Comparison of ENCODE assay signal across 11 mouse cellular contexts in genomic region chr16:13061113-13061512, GRCm38 (mm10). TPM values are rescaled to one million over a fixed set of nuclear protein-coding genes. Genes with fewer than 3 reads are reported as not detected.
DNase-seq lines count a peak whose midpoint lies in the region; ATAC-seq and TF ChIP-seq lines count a peak whose summit lies in the region.
"Had no signal": no experiment of that assay in that cellular context is flagged by ENCODE, and none has a peak within 500 bp of the region (broad histone marks: within the 10 kb centered on the region; RNA-seq: fewer than 3 reads in every experiment).

No protein-coding gene starts in this region.

- H3K36me3 ChIP-seq in heart, embryonic 14.5 days (ENCODE audit: control insufficient read depth, insufficient read depth, low read length): no peaks in the 10 kb centered on the region
- no peaks in the 10 kb centered on the region for H3K36me3 ChIP-seq in midbrain, embryonic 12.5 days
- no peaks in the 10 kb centered on the region for H3K36me3 ChIP-seq in midbrain, embryonic 16.5 days (ENCODE audit: control insufficient read depth, insufficient read depth, low read length)
- H3K36me3 ChIP-seq in small intestine, adult 2 months (ENCODE audit: control insufficient read depth, insufficient read depth, low read length): no peaks in the 10 kb centered on the region
- H3K36me3 ChIP-seq: midbrain, embryonic 13.5 days had no signal

- H3K9me3 ChIP-seq in heart, embryonic 14.5 days (ENCODE audit: control insufficient read depth, low read length): no peaks in the 10 kb centered on the region
- H3K9me3 ChIP-seq in midbrain, embryonic 12.5 days: no peaks in the 10 kb centered on the region
- no peaks in the 10 kb centered on the region; the same call in 1 of the 2 replicates for H3K9me3 ChIP-seq in midbrain, embryonic 16.5 days (replicated peaks; ENCODE audit: control insufficient read depth, low read length, poor library complexity, severe bottlenecking)
- H3K9me3 ChIP-seq: midbrain, embryonic 13.5 days had no signal

- intact Hi-C loops in heart, postnatal 25 days (cut with DNase I): no loop called here

- H3K4me3 ChIP-seq in heart, embryonic 14.5 days (ENCODE audit: control insufficient read depth in 1 of 2, insufficient read depth in 1 of 2, low read depth in 1 of 2, low read length in 2 of 2): peak overlapping the region; percentile 12 to 18; a peak in 2 of 4 replicates
- no peak overlapping the region for H3K4me3 ChIP-seq in midbrain, embryonic 12.5 days
- H3K4me3 ChIP-seq in midbrain, embryonic 16.5 days (ENCODE audit: low read depth, low read length): no peak overlapping the region
- H3K4me3 ChIP-seq in small intestine, adult 2 months (ENCODE audit: low read depth, low read length): peak overlapping the region; percentile 25; the same call in 1 of the 2 replicates
- H3K4me3 ChIP-seq: layer of hippocampus, adult 2 months; midbrain, embryonic 13.5 days had no signal

- H3K4me1 ChIP-seq in heart, embryonic 14.5 days (ENCODE audit: control insufficient read depth in 2 of 2, insufficient read depth in 2 of 2, low read length in 2 of 2): 0 out of 4 replicates have a peak, but pooled peaks cover 0 to 3% of the 10 kb centered on the region in 2 experiments
- H3K4me1 ChIP-seq in midbrain, embryonic 12.5 days: 0 out of 2 replicates have a peak, but pooled peaks cover 4% of the 10 kb centered on the region
- H3K4me1 ChIP-seq in midbrain, embryonic 16.5 days (ENCODE audit: control insufficient read depth, insufficient read depth, low read length): no peaks in the 10 kb centered on the region
- no peaks in the 10 kb centered on the region for H3K4me1 ChIP-seq in small intestine, adult 2 months (ENCODE audit: control insufficient read depth, insufficient read depth, insufficient read length, low read length)
- H3K4me1 ChIP-seq: midbrain, embryonic 13.5 days had no signal

- WGBS in heart, embryonic 14.5 days: 25% methylated on average over 10 of the region's 10 CpGs
- WGBS in midbrain, embryonic 12.5 days: 32% methylated on average over 10 of the region's 10 CpGs
- 41% methylated on average over 9 of the region's 10 CpGs for WGBS in midbrain, embryonic 16.5 days
- WGBS in small intestine, adult 2 months: 31% methylated on average over 10 of the region's 10 CpGs

- no peak for TF ChIP-seq POLR2A in small intestine, adult 2 months (IDR thresholded peaks at IDR 0.05; ENCODE audit: low read depth, low read length)

- no peak for ATAC-seq in heart, embryonic 14.5 days (ENCODE audit: insufficient number of reproducible peaks, insufficient read depth, low FRiP score, low read depth)
- ATAC-seq in midbrain, embryonic 12.5 days (ENCODE audit: low FRiP score, low read depth): no peak
- ATAC-seq in midbrain, embryonic 16.5 days: no peak
- ATAC-seq in granulocyte monocyte progenitor cell, adult 5-6 weeks (replicated peaks; ENCODE audit: poor library complexity, severe bottlenecking): peak; percentile 83
- ATAC-seq: midbrain, embryonic 13.5 days had no signal

- DNase-seq in heart, postnatal 25 days (ENCODE audit: low spot score): no peak
- DNase-seq in gastrocnemius, postnatal 4 days (ENCODE audit: low spot score in 2 of 2): no peak
- DNase-seq in spleen, adult 18-20 months: no peak
- DNase-seq: right cerebral cortex, postnatal 25 days had no signal

- no peak for TF ChIP-seq CTCF in small intestine, adult 2 months (IDR thresholded peaks at IDR 0.05; ENCODE audit: extremely low read depth, insufficient read length, insufficient replicate concordance, low read depth, low read length)

- H3K27me3 ChIP-seq in heart, embryonic 14.5 days (ENCODE audit: control insufficient read depth, insufficient read depth, low read length): no peaks in the 10 kb centered on the region
- no peaks in the 10 kb centered on the region for H3K27me3 ChIP-seq in midbrain, embryonic 12.5 days
- no peaks in the 10 kb centered on the region for H3K27me3 ChIP-seq in midbrain, embryonic 16.5 days (ENCODE audit: control insufficient read depth, insufficient read depth, low read depth, low read length)
- H3K27me3 ChIP-seq in small intestine, adult 2 months (ENCODE audit: control insufficient read depth, insufficient read depth, low read length): no peaks in the 10 kb centered on the region
- H3K27me3 ChIP-seq: midbrain, embryonic 13.5 days had no signal

- no peak overlapping the region for H3K27ac ChIP-seq in heart, embryonic 14.5 days (replicated peaks in 1 of 2; ENCODE audit: control insufficient read depth in 1 of 2, insufficient read depth in 1 of 2, low read depth in 2 of 2, low read length in 2 of 2)
- no peak overlapping the region for H3K27ac ChIP-seq in midbrain, embryonic 12.5 days (replicated peaks)
- no peak overlapping the region for H3K27ac ChIP-seq in midbrain, embryonic 16.5 days (ENCODE audit: low read length)
- no peak overlapping the region for H3K27ac ChIP-seq in small intestine, adult 2 months (ENCODE audit: insufficient read depth, low read depth, low read length)
- H3K27ac ChIP-seq: layer of hippocampus, adult 2 months; midbrain, embryonic 13.5 days had no signal

- H3K9ac ChIP-seq in heart, embryonic 14.5 days (ENCODE audit: low read length): peak overlapping the region; percentile 18; the same call in 1 of the 2 replicates
- H3K9ac ChIP-seq in midbrain, embryonic 12.5 days (replicated peaks): no peak overlapping the region
- no peak overlapping the region for H3K9ac ChIP-seq in midbrain, embryonic 16.5 days (ENCODE audit: low read depth, low read length)
- H3K9ac ChIP-seq: midbrain, embryonic 13.5 days had no signal

- H3K4me2 ChIP-seq in heart, embryonic 14.5 days (ENCODE audit: low read length): peak overlapping the region; percentile 58
- H3K4me2 ChIP-seq in midbrain, embryonic 12.5 days (replicated peaks): 0 out of 2 replicates have a peak overlapping the region, but pooled peaks have one; percentile 1
- no peak overlapping the region for H3K4me2 ChIP-seq in midbrain, embryonic 16.5 days (ENCODE audit: low read length)
- H3K4me2 ChIP-seq: midbrain, embryonic 13.5 days had no signal

RNA-seq across cellular contexts. Expression of gene Ercc4, which starts 48.4 kb away (rescaled TPM):
- 10.3 and 11.1 TPM in 2 replicates for polyA plus RNA-seq in heart, embryonic 14.5 days (2014; fragmentation: Nextera tagmentation; extraction: Ambion mirVana)
- 1 to 10 TPM; 6.7 to 8.6 TPM for total RNA-seq in heart, postnatal 25 days (2021)
- 17.6 and 19.3 TPM in 2 replicates for polyA plus RNA-seq in midbrain, embryonic 12.5 days (2016; fragmentation: Nextera tagmentation; extraction: Ambion mirVana)
- 18.5 and 18.8 TPM in 2 replicates for polyA plus RNA-seq in midbrain, embryonic 16.5 days (2015; fragmentation: Nextera tagmentation; extraction: Ambion mirVana)
- 14.1 and 16.6 TPM in 2 replicates for total RNA-seq in granulocyte monocyte progenitor cell, adult 5-6 weeks (2014; fragmentation: Nextera tagmentation)
- 8.0 and 9.3 TPM in 2 replicates for total RNA-seq in granulocyte monocyte progenitor cell, adult 5-6 weeks (2017)
- polyA plus RNA-seq in small intestine, adult 2 months (2012; rRNA removed): 4.1 and 10.9 TPM in 2 replicates
- 10 to 100 TPM; 11.0 to 12.8 TPM for total RNA-seq in gastrocnemius, postnatal 4 days (2021)

Comparison
In these comparisons a context has a peak if more than half of its experiments do, and no peak if none do; other contexts are left out.
1. H3K4me3 ChIP-seq: peak in heart, embryonic 14.5 days (2 of 2) and small intestine, adult 2 months (single experiment); none in midbrain, embryonic 12.5 days (single experiment) and midbrain, embryonic 16.5 days (single experiment).